Mouse (Mus musculus): ENCODE measurements around the gene Actn1.

DNA sequence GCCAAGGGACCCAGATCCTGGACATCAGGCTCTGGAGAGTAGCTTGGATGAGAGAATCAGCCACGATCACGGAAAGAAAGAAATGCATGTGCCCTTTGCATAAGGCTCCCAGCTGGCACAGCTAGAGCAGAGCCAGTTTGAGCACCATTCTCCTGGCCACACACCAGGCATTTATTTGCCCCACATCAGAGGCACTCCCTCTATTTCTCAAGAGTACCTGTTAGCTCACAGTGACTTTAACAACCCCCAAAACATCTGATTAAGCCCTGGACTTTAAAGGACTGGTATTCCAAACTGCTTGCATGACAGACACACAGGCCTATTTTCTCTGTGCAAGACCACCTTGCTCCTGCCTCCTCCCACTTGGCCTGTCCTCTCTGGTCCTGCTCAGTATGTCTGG, 78.3 kb downstream of the Actn1 start:
- TF ChIP-seq GATA1 (IDR thresholded peaks at IDR 0.05; ENCODE audit: borderline replicate concordance, low read length) (no peak), FLI1 (IDR thresholded peaks at IDR 0.05; ENCODE audit: low read length) (no peak)
